Mouse (Mus musculus) heart, adult 2 months (tissue): ENCODE measurements around the gene Cep350. TPM values are rescaled to one million over a fixed set of nuclear protein-coding genes. Genes with fewer than 3 reads are reported as not detected.

Source experiments
- DNase-seq, 2 experiments: peaks; one replicate each; pipeline ENCODE4 v3.0.0; 2021
- H3K27ac ChIP-seq: fragments of 200-600 bp; 2 replicates; pipeline ENCODE4 v1.8.1; 2022
- H3K27me3 ChIP-seq: fragments of 200-500 bp; 2 replicates; pipeline ENCODE4 v1.6.1; 2012; ENCODE audit warnings: mild to moderate bottlenecking, low read length, inconsistent platforms, mixed read lengths; ENCODE audit not compliant: control insufficient read depth, insufficient read depth
- H3K36me3 ChIP-seq: fragments of 200-500 bp; 2 replicates; pipeline ENCODE4 v1.6.1; 2012; ENCODE audit warnings: low read length, inconsistent platforms; ENCODE audit not compliant: control insufficient read depth, insufficient read depth
- H3K4me1 ChIP-seq: fragments of 200-500 bp; 2 replicates; pipeline ENCODE4 v1.6.1; 2011; ENCODE audit warnings: low read length; ENCODE audit not compliant: control insufficient read depth, insufficient read depth
- H3K4me3 ChIP-seq: fragments of 200-600 bp; 2 replicates; pipeline ENCODE4 v1.8.1; 2022
- H3K79me2 ChIP-seq: fragments of 200-500 bp; replicated peaks from 2 replicates; pipeline ENCODE4 v1.6.1; 2012; ENCODE audit warnings: mild to moderate bottlenecking, inconsistent platforms, low read length, moderate library complexity, mixed read lengths; ENCODE audit not compliant: control insufficient read depth, insufficient read depth
- H3K9ac ChIP-seq: fragments of 200-500 bp; 2 replicates; pipeline ENCODE4 v1.6.1; 2012; ENCODE audit warnings: low read depth, mild to moderate bottlenecking, control low read depth, inconsistent platforms, low read length, mixed read lengths
- CTCF ChIP-seq: fragments of 200-600 bp; IDR thresholded peaks from 2 replicates; pipeline ENCODE4 v1.8.1; 2022; ENCODE audit warnings: antibody characterized with exemption, mild to moderate bottlenecking, moderate library complexity
- EP300 ChIP-seq: fragments of 200-500 bp; IDR thresholded peaks from 2 replicates; pipeline ENCODE4 v1.6.1; 2011; ENCODE audit warnings: low read depth, low read length, control low read depth; ENCODE audit not compliant: insufficient read depth
- POLR2A ChIP-seq: fragments of 200-500 bp; IDR thresholded peaks from 2 replicates; pipeline ENCODE4 v1.6.1; 2011; ENCODE audit warnings: mild to moderate bottlenecking, low read depth, low read length, control low read depth; ENCODE audit not compliant: insufficient read depth
- WGBS: fragments of 180-500 bp; shearing (Covaris S2); methylation state at CpG from one replicate; pipeline ENCODE4 v1.1.7; 2018; 5-methylcytosine and 5-hydroxymethylcytosine counted together
- intact Hi-C: fragments of 180-260 bp; cut with DNase I; formaldehyde crosslinking; loops from one replicate; pipeline ENCODE4 v1.15.1; 2025
- polyA plus RNA-seq: library from polyadenylated mRNA; depleted of rRNA; stranded (reverse); fragments of >200 nt; gene quantifications from 2 replicates; pipeline ENCODE4 v1.2.3, GENCODE M21; 2012; rRNA removed
- total RNA-seq, 2 experiments: library from RNA; stranded (reverse); gene quantifications; 2 replicates each; pipeline ENCODE4 v1.2.3; 2021

The Cep350 gene
- total and polyA plus RNA-seq, 3 experiments: 3.9 to 38.0 (median 37.1) TPM

DNA sequence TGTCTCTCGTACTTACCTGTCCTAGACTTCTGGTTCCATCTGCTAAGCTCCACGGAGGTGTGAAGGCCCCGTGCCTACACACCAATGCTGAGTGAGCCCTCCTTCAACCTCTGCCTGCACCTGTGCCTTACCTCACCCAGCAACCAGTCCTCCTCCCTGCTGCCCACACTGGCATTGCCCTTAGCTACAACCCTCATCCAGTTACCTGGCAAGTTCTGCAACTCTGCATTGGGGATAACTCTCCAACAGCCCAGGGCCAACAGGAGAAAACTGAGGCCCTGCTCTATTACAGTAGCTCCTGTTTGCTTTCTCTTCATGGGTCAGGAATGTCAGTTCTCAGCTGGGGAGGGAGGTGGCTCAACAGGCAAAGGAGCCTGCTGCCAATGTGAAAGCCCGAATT, 175.1 kb downstream of the Cep350 start:
- DNase-seq: no peak
- TF ChIP-seq CTCF: no peak
- TF ChIP-seq POLR2A: no peak
- TF ChIP-seq EP300: no peak
- Histone ChIP-seq H3K4me1 (peaks cover 3% of the 10 kb centered on the region), H3K27ac (no peak overlapping the region), H3K9ac (no peak overlapping the region), H3K36me3 (no peaks in the 10 kb centered on the region), H3K79me2 (0 out of 2 replicates have a peak, but pooled peaks cover 2% of the 10 kb centered on the region), H3K27me3 (no peaks in the 10 kb centered on the region), H3K4me3 (no peak overlapping the region)
- 94% methylated on average over 4 of the region's 4 CpGs for WGBS
- intact Hi-C loops: loop anchor here (5.0 kb wide), 1 partner anchor 44 kb away; no protein-coding TSS in a partner anchor

- 31% methylated on average over 4 of the region's 4 CpGs for WGBS
Measured at GRCm38 (mm10) chr1:155797425-155797824, 175.6 kb downstream of the Cep350 start.

GRCm38 (mm10) chr1:155796757-155797405, 176.2 kb downstream of the Cep350 start:
- H3K36me3 ChIP-seq: no peaks in the 10 kb centered on the region
- H3K9ac ChIP-seq: no peak overlapping the region
- H3K4me3 ChIP-seq: no peak overlapping the region
- no peaks in the 10 kb centered on the region for H3K27me3 ChIP-seq
- 59% methylated on average over 11 of the region's 11 CpGs for WGBS
- intact Hi-C loops: loop anchor here (5.0 kb wide), 1 partner anchor 45 kb away; no protein-coding TSS in a partner anchor
- TF ChIP-seq CTCF (no peak), EP300 (no peak), POLR2A (no peak)
- H3K4me1 ChIP-seq: peaks cover 3% of the 10 kb centered on the region
- no peak for DNase-seq
- no peak overlapping the region for H3K27ac ChIP-seq
- H3K79me2 ChIP-seq: 0 out of 2 replicates have a peak, but pooled peaks cover 2% of the 10 kb centered on the region

More at GRCm38 (mm10) chr1:155797425-155797824, 175.6 kb downstream of the Cep350 start:
- 0 out of 2 replicates have a peak, but pooled peaks cover 2% of the 10 kb centered on the region for H3K79me2 ChIP-seq
- intact Hi-C loops: loop anchor here (5.0 kb wide), 1 partner anchor 45 kb away; no protein-coding TSS in a partner anchor
- no peaks in the 10 kb centered on the region for H3K27me3 ChIP-seq
- no peaks in the 10 kb centered on the region for H3K36me3 ChIP-seq
- no peak overlapping the region for H3K9ac ChIP-seq
- H3K4me1 ChIP-seq: peaks cover 3% of the 10 kb centered on the region
- TF ChIP-seq CTCF: no peak
- no peak overlapping the region for H3K4me3 ChIP-seq
- no peak for DNase-seq
- H3K27ac ChIP-seq: no peak overlapping the region

- Histone ChIP-seq H3K4me3 (no peak overlapping the region), H3K27me3 (no peaks in the 10 kb centered on the region), H3K4me1 (peaks cover 3% of the 10 kb centered on the region), H3K79me2 (no peaks in the 10 kb centered on the region), H3K27ac (no peak overlapping the region), H3K36me3 (no peaks in the 10 kb centered on the region), H3K9ac (no peak overlapping the region)
- intact Hi-C loops: loop anchor here (5.0 kb wide), 1 partner anchor 46 kb away; no protein-coding TSS in a partner anchor
- TF ChIP-seq POLR2A: no peak
- TF ChIP-seq CTCF: no peak
- TF ChIP-seq EP300: no peak
- 72% methylated on average over 5 of the region's 5 CpGs for WGBS
- peak in 1 of 2 experiments; percentile 17 for DNase-seq
Measured at GRCm38 (mm10) chr1:155795791-155796233, 177.2 kb downstream of the Cep350 start.

Other genes starting within 250 kb of the Cep350 start
- gene Lhx4, start 221.6 kb downstream of the Cep350 start, total RNA-seq: not detected
- not detected in 2 replicates for gene Lhx4, start 221.6 kb downstream of the Cep350 start, polyA plus RNA-seq
- 10 to 100 TPM; 33.3 to 35.9 TPM for gene Qsox1, start 160.4 kb downstream of the Cep350 start, total RNA-seq
- gene Qsox1, start 160.4 kb downstream of the Cep350 start, polyA plus RNA-seq: 45.7 and 48.6 TPM in 2 replicates
- gene Tor1aip2, start 62.1 kb upstream of the Cep350 start, total RNA-seq: 10 to 100 TPM; 40.3 to 42.9 TPM
- 51.0 and 76.1 TPM in 2 replicates for gene Tor1aip2, start 62.1 kb upstream of the Cep350 start, polyA plus RNA-seq
- 10 to 100 TPM; 79.9 to 91.2 TPM for gene Tor1aip1, start 63.2 kb upstream of the Cep350 start, total RNA-seq
- 33.0 and 51.1 TPM in 2 replicates for gene Tor1aip1, start 63.2 kb upstream of the Cep350 start, polyA plus RNA-seq
- not detected for gene Fam163a, start 231.8 kb upstream of the Cep350 start, total RNA-seq
- gene Fam163a, start 231.8 kb upstream of the Cep350 start, polyA plus RNA-seq: 0.09 and 0.23 TPM in 2 replicates